Mouse (Mus musculus): ENCODE data around the gene Alk.

Gene Alk

DNA sequence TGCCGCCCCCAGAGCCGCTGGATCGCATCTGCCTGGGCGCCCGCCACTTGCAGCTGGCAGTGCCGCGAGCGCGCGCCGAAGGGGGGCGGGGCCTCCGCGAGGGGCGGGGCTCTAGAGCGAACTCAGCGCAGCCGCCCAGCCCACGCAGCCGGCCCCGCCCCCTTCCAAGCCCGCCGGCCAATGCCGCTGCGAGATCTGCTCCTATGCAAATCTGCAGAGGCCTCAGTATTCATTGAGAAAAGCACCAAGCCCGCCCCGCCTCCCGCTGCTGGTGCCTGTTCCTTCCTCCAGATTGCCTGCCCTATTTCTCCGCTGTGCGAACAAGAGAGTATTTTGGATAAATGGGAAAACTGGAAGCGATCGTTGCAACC is at the start of gene Alk:
Gene Alk, minus strand, starts transcription at position 18 of the 371 bp plus-strand sequence.
- DNase-seq (ENCODE audit: low spot score in 2 of 2), result peak; percentile 24 to 44

DNA sequence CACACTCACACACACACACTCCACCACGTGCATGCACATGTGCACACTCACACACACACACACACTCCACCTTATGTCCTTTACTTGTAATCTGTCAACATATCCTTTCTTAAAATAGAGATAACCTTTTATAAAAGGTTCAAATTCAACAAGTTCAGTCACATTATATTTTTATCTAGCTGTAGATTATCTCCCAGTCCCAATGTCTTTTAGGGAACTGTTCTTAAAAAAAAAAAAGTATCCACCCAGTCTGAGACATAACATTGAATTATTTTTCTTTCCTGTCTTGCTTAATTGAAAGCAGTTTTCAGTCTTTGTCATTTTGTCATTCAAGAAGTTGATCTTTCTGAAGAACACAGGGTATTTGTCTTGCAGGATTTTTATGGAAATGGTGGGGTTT is 48.4 kb upstream of the Alk start:
- DNase-seq (ENCODE audit: low spot score in 2 of 2), result no peak

DNA sequence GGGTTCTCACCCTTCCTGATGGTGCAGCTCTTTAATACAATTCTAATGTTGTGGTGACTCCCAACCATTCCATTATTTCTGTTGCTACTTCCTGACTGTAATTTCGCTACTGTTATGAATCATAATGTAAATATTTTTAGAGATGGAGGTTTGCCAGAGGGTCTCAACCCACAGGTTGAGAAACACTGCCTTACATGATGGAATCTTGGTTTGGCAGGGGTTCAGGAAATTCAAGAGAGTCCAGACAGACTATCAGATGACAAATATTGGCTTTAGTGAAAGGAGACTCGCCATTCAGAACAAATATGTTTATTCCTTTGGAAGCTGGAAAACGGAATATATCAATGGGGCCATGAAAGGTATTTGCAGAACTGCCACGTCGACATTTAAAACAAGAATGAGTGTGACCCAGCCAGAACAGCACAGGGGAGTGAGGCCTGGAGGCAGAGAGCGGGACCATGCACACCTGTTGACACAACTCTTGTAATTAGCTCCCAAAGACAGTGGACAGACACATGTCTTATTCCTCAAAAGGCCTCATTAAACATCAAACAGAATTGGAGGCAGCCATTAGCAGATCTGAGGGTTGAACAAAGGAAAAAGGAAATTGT is 44.3 kb upstream of the Alk start:
- no peak for DNase-seq (ENCODE audit: low spot score in 2 of 2)

DNA sequence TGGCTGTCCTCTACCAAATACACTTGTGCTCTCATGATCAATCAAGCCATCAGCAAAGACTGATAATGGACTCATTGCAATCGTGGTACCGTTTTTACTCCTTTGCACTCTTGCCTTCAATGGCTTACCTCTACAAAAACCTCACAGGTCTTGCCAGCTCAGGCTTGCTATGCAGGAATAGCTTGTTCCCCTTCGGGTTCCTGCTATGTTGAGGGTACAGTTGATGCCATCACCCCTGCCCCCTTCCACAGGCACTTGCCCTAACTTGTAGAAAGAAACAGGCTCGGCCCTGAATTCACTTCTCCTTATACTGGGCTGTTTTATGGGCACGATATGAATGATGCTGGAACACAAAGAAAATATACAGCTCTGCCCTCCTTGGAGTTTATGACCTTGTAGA is 41.7 kb upstream of the Alk start:
- DNase-seq (ENCODE audit: low spot score in 2 of 2), result no peak

DNA sequence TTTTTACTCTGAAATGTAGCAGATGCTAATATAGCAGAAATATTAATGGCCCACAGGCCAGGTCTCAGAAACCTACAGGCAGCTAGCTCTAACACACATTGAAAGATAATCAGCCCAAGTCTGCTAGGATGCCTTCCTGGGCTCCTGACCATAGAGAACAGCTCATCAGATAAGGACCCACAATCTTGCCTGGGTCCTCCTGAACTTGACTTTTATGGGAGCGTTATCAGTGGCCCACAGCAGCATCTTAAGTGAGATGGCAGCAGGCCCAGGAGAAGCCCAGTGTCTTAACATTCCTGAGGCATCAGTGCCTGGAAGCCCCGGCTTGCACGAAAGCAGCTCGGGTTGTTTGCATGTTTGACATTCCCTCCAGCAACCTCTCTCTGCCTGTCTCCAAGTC is 35.7 kb upstream of the Alk start:
- DNase-seq (ENCODE audit: low spot score in 2 of 2), result no peak

DNA sequence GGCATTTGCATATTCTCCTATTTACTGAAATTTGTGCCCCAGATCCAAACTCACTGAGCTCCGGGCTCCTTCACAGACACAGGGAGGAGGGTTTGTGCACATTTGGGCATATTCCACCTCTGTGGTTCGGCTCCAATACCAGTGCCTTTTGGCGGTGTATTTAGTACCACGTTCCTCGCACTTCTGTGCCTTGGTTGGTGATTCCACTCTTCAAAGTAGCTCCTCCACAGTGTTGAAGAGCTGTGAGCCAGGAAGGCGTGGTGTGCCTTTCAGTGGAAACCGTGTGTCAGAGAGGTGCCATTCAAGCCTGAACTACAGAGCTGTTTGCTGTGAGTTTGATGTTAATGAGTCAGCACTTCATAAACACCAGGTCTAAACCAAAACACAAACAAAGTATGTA is 35.0 kb upstream of the Alk start:
- no peak for DNase-seq (ENCODE audit: low spot score in 2 of 2)

DNA sequence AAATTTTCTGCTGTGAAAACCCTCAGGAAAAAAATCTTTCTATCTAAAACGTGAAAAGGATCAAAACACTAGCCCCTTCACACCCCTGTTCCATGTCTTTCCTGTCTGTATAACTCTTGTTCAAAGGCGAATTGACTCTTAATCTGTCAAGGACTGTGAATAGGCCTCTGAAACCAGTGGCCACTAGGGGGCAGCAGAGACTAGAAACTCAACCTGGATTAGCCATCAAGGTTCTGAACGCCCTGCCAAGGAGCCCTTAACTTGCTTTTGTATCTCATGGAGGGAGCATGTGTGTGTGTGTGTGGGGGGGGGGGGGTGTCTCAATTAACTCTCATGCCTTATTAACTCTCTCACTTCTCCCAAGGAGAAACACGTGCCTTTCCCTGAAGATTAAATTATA is 1.8 kb upstream of the Alk start:
- DNase-seq (ENCODE audit: low spot score in 2 of 2), result peak in 1 of 2 experiments; percentile 42

DNA sequence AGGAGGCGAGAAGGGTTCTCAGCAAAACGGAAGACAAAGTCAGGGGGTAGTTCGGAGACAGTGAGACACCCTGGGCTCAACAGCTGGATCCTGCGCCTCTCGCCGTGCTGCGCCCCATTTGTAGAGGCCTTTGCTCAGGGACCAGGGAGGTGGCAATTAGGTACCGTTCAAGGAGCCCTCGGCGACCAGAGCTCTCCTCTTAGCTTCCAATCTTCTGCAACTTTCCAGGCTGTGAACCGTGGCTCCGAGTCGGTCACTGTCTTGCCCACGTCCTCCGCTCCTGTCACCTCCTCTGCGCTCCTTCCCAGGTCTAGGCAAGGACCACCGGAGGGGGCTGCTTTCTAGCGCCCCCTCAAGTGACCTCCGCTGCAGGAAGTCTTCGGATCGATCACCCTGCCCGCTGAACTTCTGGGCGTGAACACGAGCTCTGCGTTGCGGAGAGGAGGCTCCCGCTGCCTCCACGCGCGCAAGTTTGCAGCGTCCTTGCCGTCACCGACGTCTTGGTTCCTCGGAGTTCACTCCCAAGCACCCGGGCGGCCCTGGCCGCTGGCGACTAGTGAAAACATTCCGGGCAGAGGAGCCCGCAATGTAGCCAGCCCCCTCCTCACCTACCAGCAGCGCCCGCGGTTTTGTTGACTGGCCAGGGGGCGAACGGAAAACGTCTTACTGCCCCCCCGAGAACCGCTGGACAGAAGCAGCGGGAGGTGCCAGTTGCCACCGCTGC is 379 bp downstream of the Alk start:
- DNase-seq (ENCODE audit: low spot score in 2 of 2), result no peak

DNA sequence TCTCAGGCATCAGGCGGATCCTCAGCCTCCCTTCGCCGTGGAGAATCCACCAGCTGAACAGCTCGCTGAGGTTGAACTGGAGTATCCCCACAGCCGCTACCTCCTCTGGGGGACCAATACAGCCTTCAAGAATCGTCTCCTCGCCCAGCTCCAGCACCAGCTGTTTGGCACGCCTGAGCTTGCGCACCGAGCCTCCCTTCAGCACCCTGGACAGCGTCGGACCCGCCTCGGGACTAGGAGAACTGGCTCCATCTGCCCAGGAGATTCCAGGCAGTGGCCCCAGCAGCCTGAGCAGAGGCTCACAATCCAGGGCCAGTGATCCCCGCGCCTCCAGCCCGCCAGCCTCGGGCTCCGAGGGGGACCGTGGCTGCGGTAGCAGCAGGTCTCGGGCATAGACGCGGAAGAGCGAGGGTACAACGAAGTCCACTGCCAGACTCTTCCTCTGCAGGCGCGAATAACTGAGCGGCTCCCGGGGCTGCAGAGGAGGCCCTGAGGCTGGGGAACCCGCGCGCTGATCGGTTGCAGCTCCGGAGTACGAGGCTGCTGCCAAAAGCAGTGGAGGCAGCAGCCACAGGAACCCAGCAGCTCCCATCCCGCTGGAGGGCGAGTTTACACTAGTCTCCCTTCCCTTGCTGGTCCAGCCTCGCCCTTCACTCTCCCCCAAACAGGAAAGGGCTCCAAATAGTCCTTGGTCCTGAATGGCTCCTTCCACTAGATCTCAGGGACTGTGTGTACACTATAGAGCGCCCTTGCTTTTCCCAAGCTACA is 1.1 kb downstream of the Alk start:
- peak in 1 of 2 experiments; percentile 12 for DNase-seq (ENCODE audit: low spot score in 2 of 2)

DNA sequence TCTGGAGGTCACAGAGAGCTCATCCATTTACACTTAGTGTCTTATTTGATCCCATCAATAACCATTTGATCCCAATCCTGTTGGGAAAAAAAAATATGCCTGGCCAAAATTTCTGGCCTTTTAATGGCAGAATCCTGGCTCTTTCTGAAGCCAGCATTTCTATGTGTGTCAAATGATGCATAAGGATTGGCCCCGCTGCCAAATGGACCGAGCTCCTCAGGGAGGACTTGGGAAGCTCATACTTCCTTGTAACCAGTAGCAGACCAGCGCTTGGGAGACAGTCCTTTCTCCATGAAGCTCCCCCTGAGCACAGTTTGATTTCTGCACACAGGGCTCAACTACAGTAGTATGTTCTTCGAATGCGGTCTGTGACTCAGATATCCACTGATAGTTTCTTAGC is 3.6 kb downstream of the Alk start:
- no peak for DNase-seq (ENCODE audit: low spot score in 2 of 2)

DNA sequence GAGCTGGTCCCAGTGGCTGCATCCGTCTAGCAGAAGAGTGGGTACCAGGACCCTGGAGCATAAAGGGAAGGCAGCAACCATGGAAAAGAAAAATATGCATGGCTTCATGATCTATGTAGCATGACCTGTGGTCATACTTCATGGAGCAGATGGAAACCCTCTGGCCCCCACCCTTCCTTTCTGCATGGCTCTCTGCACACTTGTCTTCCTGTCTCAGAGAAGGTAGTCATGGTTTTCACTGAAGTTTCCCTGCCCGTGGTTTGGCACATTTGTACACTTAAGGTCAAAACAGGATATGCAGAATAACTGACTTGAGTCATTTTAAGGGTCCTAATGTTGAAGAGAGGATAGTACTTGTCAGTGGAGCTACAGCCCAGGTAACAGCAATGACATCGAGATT is 16.8 kb downstream of the Alk start:
- no peak for DNase-seq (ENCODE audit: low spot score in 2 of 2)

DNA sequence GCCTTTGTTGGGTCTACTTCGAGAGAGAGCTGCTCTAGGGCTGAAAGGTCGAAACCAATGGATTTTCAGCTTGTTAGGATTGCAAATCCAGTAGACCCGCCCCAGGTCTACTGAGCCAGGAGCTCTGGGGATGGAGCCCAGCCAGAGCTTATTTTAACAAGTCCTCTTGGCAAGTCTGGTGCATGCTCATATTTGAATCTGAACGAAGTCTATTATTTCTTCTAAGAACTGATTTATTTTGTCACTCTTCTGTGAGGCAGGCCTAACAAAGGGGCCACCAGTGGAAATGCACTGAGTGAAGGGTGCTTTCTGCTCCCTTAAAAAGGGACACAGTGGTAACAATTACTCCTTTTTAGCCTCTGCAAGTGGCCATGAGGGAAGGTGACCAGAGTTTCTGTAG is 24.3 kb downstream of the Alk start:
- no peak for DNase-seq (ENCODE audit: low spot score in 2 of 2)

DNA sequence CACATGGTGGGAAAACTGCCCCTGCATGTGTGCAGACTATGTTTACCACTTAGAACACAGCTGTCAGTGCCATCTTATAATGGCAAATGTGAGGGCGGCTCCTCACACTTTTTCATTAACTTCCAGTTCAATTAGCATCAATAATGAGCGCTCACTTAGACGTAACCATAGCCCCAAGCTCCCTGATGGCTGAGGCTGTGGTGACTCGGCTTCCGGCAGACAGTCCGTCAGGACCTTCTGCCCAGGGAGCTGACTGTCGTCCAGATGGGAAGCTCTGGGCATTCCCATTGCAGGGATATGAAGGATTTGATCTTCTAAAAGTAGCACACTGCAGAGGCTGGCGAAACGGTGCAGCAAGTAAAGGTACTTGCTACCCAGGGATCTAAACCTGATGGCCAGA is 25.1 kb downstream of the Alk start:
- DNase-seq (ENCODE audit: low spot score in 2 of 2), result no peak

DNA sequence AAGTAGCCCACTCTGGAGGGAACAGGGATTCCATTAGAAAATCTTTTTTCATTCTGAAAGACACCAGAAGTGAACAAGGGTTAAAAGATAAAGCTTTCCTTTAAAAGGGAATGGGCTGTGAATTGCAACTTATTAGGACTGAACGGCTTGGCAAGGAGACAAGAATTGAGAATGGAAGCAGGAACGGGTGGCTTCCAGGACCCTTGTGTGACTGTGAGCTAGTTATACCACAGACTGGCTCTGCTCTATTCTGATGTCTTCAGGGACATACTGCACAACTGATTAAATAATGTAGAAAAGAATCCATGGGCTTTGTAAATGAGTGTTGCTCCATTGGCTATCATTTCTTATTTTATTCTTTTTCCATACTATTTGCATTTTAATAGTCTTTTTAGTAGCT is 33.0 kb downstream of the Alk start:
- no peak for DNase-seq (ENCODE audit: low spot score in 2 of 2)

DNA sequence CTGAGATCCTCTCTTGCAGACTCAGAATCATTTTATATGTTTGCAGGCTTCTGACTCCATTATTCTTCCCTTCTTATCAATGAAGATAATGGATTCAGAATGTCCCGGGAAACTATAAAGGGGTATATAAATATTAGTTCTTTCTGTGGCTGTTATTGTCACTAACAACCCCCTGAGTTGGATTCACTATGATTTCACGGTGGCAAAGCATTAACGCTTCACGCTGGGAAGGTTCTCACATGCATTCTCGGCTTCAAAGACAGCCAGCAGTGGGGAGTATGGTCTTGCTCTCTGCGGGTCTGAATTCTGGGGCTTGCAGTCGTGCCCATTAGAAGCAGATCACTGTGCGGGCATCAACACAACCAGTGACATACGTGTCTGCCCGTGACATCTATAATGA is 34.9 kb downstream of the Alk start:
- no peak for DNase-seq (ENCODE audit: low spot score in 2 of 2)

DNA sequence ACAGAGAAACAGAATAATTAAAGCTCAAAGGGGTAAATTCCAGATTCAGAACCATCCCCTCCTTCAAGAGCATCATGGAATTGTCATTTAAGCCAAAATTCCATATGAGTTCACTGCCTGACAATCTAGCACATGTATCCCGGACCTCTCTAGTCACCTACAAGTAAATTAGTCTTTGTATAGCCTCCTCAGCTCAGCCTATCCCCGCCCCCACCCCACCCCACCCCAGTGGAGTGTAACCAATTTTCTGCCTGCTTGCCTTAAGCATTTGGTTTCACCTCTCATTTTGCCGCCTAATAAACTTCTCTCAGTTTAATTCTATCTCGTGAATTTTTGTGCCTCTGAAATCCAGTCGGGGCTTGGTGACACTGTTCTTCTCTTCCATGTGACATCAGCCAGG is 41.0 kb downstream of the Alk start:
- no peak for DNase-seq (ENCODE audit: low spot score in 2 of 2)

DNA sequence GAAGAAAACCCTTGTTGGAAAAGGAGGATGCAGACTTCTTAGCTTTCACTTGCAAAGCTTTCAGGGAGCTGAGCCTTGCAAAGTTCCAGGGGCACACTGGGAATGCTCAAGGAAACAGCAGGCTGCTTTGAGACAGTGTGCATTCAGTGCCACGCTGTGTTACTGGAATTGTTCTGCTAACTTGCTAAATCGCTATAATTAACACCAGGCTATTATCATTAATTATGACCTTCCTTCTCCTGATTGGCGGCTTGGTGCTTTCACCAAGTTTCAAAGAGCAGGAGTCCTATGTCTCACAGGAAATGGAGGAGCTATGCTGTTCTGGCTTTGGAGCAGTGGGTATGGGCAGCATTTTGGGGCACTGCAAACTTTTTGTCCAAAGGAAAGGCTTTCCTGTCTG is 43.0 kb downstream of the Alk start:
- no peak for DNase-seq (ENCODE audit: low spot score in 2 of 2)

DNA sequence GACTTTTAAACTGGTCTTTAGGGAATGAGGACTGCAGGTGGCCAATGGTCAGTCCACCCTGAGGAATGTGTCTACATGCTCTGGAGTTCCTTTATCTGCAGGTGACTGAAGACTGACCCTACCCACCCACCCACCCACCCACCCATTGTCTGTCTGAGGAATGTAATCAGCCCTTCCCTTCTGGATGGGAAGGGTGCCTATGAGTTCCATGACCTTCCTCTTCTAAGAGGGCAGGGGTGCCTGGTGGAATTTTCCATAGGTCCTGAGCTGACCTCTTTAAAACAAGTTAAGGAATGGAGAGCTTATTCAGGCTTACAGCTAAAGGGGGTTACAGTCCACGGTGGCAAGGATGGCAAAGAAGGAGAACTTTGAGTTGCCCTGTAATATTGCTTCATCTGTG is 43.7 kb downstream of the Alk start:
- DNase-seq (ENCODE audit: low spot score in 2 of 2), result no peak

DNA sequence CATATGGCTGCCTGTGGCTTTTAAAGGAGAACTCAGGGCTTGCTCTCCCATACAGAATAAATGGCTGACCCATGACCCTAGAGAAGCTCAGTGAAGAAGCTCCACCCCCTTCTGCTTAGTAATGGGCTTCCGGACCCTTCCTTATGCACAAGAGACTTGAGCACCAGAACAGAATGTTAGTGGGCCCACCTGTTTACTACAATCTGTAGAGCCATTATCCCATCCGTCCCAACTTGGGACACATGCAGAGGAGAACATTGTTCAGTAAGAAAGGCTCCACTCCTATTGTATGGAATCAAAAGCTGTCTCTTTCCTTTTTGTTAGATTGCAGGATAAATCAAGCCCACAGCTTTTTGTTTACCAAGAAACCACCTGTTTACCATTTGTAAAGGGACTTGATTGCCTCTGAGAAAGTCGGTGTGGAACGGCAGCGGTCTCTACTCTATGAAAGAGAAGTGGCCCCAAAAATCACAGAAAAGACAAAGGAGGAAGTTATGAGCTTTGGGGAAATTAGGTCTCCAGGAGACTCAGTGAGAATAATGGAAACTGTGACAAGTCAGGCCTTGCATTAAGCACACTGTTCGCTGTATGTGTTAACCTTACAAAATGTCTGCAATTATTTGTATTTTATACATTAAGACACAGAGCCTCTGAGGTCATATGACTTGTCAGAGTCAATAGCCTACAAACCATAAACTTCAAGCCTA is 47.2 kb downstream of the Alk start:
- DNase-seq (ENCODE audit: low spot score in 2 of 2), result no peak

DNA sequence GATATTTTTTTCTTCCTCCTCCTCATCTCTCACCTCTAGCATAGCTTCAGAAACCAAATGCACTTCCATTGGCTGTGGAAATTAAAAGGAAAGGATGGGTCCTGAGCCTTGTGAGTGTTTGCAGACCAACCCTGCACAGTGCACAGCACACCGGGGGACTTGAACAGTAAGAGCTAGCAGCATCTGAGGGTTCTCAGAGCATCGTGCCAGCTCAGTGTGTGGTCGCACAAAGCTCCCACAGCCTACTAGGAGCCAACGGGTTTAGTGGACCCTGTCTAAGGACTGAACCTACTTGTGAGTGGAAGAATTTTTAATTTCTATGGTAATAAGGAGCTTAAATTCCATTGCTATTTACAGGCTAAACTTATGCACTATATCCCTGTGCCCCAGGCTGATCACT is 58.2 kb downstream of the Alk start:
- DNase-seq (ENCODE audit: low spot score in 2 of 2), result no peak

DNA sequence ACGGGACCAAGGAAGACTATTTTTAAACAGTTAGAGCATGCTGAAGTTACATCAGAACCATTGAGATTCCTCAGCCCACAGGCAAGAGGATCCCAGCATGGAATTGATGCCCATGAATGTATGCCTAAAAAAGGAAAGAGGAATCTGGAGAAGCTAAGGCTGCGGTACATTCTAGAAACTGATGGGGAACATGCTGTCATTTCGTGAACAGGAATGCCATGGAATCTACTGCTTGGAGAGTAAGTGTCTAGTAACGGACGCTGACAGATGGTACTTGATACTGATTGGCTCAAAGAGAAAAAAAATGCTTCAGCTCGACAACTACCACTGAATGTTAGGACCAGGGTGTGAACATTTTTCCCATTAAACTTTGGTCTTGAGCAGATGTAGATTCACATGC is 69.1 kb downstream of the Alk start:
- DNase-seq (ENCODE audit: low spot score in 2 of 2), result no peak

DNA sequence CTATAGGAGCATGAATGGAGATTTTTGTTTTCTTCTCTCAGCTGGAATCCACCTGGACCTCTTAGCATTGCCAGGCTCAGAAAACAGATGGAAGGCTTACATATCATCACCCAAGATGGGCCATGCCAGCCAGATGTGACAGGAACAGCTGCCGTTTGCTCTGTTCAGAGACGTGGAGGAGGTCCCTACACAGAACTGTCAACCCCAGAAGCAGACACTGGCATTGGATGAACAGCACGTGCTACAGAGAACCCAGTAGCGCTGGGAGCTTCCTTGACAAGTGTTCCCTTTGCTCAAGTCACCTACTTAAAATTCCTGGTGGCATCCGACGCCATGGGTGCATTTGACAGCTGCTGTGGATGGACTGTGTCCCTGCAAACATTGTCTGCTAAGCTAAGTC is 72.2 kb downstream of the Alk start:
- DNase-seq (ENCODE audit: low spot score in 2 of 2), result no peak

DNA sequence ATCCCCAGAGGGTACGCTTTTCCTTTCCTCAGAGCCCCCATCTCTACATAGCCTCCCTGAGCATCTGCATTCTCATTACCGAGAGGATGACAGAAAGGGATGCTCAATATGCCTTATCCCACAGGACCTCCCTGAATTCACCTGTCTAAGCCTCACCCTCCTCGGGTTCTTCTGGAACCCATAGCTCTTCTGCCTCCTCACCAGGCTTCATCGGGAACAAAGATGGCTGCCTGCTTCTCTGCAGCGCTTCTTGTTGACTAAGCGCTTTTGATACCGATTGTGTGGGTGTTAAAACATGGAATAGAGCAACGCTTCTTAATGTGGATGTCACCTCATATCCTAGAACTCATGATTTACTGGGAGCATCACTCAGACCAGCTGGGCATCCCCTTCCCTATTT is 75.9 kb downstream of the Alk start:
- no peak for DNase-seq (ENCODE audit: low spot score in 2 of 2)
